Mouse (Mus musculus) neural tube, embryonic 10.5 days (tissue): ENCODE measurements around the gene Fgfr2.

Source experiments
- DNase-seq: peaks from one replicate; pipeline ENCODE4 v3.0.0-alpha.2; 2017; ENCODE audit warnings: low spot score; ENCODE audit errors: extremely low spot score

The Fgfr2 gene

GRCm38 (mm10) chr7:133008663-133009062 lies 114.5 kb downstream of the Fgfr2 start:
- DNase-seq, result no peak

DNA sequence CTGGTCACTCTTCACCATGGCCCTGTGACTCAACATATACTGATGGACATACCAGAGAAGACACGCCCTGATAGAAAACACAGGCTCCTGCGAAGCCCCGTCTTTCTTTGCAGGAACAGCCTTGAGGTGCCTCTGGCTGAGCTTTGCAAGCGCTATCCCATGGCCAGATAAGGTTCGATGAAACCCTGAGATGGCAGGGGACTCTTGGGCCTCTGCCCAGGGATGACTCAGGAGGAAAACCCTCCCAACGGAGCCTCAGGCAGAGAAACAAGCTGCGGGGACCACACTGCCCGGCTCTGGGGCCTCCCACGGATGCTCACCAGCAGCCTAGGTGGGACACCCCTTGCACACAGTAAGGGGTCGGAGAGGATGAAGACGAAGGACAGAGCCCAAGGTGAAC lies 115.8 kb downstream of the Fgfr2 start:
- no peak for DNase-seq

DNA sequence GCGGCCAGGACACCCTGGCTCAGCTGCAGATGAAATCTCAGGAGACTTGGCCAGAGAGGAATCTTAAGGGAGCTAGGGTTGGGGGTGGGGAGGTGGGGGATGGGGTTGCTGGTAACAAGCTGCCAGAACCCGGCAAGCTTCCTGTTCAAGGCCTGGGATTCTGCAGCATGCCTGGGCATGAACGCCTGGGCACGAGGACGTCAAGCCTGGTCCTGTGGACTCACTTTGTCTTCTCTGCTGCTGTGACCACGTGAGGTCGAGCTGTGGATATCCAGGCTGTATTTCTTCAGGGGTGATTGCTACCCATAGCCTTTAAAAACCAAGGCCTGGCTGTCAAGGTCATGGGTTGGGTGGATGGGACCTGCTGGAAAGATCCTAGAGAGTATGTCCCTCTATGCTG lies 117.4 kb downstream of the Fgfr2 start:
- DNase-seq, result no peak

GRCm38 (mm10) chr7:133003421-133003820 lies 119.7 kb downstream of the Fgfr2 start:
- DNase-seq, result peak; percentile 43

DNA sequence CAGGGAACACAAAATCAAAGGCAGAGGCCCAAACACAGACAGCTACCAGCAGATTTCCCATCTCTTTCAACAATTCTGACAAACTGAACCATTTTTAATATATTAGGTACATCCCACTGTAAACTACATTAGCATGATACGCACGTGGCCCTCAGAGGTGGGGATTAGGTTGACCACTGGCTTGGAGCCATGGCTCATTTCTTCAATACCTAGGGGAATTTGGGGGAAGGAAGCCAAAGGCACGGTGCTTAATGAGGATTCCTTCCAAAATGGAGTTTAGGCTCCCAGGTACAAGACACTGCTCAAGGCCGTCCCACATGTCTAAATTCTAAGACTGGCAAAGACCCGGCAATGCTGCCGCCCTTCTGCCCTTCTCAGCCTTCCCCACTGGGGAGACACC lies 120.9 kb downstream of the Fgfr2 start:
- DNase-seq, result no peak

GRCm38 (mm10) chr7:133001388-133001787 lies 121.8 kb downstream of the Fgfr2 start:
- no peak for DNase-seq

DNA sequence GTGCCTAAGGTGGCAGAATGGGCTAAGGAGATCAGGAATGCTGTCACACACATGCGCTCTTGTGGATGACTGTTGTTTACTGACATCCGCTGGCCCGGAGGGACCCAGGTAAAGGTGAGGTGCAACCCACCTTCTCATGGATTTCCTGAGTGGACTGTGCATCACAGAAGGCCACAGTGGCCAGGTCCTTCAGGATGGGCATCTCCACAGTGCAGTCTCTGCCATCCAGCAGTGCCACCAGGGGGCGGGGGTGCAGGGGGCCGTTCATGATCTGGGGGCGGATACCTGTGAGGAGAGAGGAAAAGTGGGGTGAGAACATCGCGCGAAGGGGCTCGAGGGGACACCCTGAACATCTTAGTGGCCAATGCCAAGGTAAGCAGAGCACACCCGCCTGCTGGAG lies 124.1 kb downstream of the Fgfr2 start:
- no peak for DNase-seq

GRCm38 (mm10) chr7:132998639-132999038 lies 124.5 kb downstream of the Fgfr2 start:
- DNase-seq, result no peak

DNA sequence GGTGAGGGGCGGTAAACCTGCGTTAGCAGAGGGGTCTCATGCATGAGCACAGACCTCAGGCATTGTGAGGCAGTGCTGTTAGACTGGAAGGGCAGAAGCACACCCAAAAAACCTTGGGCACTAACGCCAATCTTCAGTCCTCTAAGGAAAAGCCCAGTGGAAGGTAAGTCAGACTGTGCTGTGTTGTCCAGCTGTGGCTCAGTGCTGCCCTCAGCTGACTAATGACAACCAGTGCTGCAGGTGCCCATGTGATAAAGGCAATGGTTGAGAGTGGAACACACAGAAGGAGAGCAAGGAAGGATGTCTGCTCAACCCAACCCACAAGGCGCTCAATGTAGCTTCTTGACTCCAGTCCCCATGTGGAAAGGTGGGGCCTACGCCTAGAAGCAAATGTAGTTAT lies 126.8 kb downstream of the Fgfr2 start:
- DNase-seq, result no peak

GRCm38 (mm10) chr7:132994628-132995191 lies 128.4 kb downstream of the Fgfr2 start:
- no peak for DNase-seq

GRCm38 (mm10) chr7:132994120-132994519 lies 129.0 kb downstream of the Fgfr2 start:
- DNase-seq, result no peak

GRCm38 (mm10) chr7:132992967-132993615 lies 130.1 kb downstream of the Fgfr2 start:
- DNase-seq, result peak; percentile 11

GRCm38 (mm10) chr7:132991240-132991900 lies 131.8 kb downstream of the Fgfr2 start:
- DNase-seq, result no peak

DNA sequence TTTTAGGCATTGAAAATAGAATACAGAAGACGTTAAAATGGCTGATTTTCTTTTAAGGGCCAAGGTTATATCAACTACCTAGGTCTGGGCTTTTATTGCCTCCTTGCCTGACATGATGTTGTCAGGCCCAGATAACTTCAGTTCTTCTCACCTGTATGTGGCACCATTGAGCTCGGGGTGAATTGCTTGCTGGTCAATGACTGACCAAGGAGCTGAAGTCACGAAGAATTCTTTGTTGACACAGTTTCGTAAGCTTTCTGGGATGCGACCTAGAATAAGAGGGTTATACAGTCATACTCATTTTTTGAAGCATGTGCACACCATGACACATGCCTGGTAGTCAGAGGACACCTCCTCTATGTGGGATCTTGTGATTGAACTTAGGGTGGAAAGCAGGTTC lies 133.3 kb downstream of the Fgfr2 start:
- DNase-seq, result no peak

DNA sequence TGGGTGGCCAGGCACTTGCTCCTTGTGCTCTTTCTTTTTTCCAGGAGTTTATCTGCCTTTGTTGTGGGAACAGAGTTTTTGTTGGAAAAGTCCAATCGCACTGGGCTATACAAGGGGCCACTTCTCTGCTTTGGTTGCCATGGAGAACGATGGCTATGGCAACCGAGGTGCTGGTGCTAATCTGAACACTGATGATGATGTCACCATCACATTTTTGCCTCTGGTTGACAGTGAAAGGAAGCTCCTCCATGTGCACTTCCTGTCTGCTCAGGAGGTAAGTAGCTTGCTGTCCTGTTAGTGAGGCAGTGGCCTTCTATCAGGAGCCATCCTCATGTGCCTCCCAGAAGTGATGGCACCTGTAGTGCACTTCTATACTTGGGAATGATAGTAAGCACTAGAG lies 140.5 kb downstream of the Fgfr2 start:
- DNase-seq, result no peak

DNA sequence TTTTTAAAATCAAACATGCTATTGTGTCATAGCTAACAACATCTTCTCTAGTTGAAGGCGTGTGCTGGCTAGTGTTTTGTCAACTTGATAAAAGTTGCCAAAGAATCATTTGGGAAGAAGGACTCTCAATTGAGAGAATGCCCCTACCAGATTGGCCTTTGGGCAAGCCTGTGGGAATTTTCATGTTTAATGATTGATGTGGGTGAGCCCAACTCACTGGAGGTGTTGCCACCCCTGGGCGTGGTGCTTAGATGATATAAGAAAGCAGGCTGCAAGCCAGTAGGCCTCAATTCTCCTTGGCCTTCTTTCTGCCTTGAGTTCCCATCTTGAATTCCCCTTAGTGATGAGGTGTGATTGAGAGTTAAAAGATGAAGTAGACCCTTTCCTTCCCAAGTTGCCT lies 145.2 kb downstream of the Fgfr2 start:
- DNase-seq, result no peak

DNA sequence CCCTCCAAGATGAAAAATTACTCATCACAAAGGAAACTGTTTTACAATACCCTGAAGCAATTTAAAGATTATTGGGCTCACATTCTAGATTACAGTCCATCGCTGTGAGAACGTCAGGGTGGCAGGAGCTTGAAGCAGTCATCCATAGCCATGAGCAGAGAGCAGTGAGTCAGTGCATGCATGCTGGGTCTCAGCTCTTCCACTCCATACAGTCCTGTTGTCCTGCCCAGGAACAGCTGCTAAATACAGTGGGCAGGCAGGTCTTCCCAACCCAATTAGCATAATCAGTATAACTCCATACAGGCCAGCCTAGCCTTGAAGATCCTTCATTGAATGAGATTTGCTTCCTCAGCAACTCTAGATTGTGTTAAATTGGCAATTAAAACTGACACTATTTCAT lies 147.1 kb downstream of the Fgfr2 start:
- DNase-seq, result no peak

DNA sequence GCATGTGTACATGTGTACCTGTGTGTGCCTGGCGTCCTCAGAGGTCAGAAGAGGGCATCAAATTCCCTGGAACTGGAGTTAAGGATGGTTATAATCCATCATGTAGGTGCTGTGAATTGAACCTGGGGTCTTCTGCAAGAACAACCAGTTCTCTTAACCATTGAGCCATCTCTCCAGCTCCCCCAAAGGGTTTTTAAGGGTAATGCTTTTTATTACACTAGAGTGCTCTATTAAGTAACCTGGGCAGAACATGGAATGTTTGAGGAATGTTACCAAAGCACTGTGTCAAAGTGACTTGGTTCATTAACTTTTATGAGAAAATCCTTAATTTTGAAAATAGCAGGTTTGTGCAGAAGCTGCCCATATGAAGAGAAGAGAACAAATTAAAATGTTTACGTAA lies 151.1 kb downstream of the Fgfr2 start:
- no peak for DNase-seq

DNA sequence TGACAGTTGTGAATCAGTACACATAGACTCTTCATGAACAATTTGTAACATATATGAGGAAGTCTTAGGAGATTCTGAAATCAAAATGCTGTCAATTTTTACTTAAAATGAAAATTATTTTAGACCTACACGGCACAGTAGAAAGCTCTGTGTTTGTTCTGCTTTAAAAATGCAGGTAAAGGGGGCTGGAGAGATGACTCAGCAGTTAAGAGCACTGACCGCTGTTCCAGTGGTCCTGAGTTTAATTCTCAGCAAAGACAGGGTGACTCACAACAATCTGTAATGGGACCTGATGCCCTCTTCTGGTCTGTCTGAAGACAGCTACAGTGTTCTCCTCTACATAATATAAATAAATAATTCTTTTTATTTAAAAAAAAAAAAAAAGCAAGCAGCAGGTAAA lies 157.4 kb downstream of the Fgfr2 start:
- DNase-seq, result no peak

DNA sequence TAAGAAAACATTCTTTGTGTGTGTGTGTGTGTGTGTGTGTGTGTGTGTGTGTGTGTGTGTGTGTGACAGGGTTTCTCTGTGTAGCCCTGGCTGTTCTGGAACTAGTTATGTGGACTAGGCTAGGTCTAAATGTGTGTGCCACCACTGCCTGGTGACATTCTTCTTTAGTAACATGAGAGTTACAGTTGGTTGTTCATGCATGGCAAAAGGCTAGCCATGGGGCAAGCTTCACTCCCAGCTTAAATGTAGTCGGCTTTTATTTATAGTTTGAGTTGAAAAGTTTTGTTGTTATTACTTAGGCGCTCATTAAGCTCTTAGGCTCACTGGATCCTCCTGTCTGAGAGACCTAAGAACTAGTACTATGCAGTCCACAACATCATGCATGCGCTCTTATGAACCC lies 158.8 kb downstream of the Fgfr2 start:
- no peak for DNase-seq

- no peak for DNase-seq
Observed at GRCm38 (mm10) chr7:132950613-132951012, 172.5 kb downstream of the Fgfr2 start.

DNA sequence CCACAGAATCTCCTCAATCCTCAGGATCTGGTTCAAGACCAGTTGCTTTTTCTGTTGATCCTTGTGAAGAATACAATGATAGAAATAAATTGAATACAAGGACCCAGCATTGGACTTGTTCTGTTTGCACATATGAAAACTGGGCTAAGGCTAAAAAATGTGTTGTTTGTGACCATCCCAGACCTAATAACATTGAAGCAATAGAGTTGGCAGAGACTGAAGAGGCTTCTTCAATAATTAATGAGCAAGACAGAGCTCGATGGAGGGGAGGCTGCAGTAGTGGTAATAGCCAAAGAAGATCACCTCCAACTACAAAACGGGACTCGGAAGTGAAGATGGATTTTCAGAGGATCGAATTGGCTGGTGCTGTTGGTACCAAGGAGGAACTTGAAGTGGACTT lies 173.2 kb downstream of the Fgfr2 start:
- no peak for DNase-seq

- no peak for DNase-seq
Observed at GRCm38 (mm10) chr7:132940569-132940968, 182.6 kb downstream of the Fgfr2 start.
